Mouse (Mus musculus): Measurements from ENCODE around the gene Sgcg. TPM values are rescaled to one million over a fixed set of nuclear protein-coding genes. Genes with fewer than 3 reads are reported as not detected.

The Sgcg gene
- total RNA-seq, 2 experiments from 2014 or later = 0.86 to 1.3 TPM

Other genes with a start within 250 kb of the Sgcg start
- 10 to 100 TPM; 13.1 to 49.8 TPM for gene Tnfrsf19, start 212.0 kb downstream of the Sgcg start, total RNA-seq (2021)
- gene Sacs, start 120.0 kb downstream of the Sgcg start, total RNA-seq (2021) = 1 to 10 TPM; 4.9 to 6.6 TPM
- 1 to 10 TPM; 1.8 to 3.3 TPM for gene Arl11, start 51.3 kb upstream of the Sgcg start, total RNA-seq (2021)
- gene Ebpl, start 101.9 kb upstream of the Sgcg start, total RNA-seq (2021) = 1 to 10 TPM; 3.5 to 3.8 TPM
- 10 to 100 TPM; 29.5 to 32.5 TPM for gene Kpna3, start 181.4 kb upstream of the Sgcg start, total RNA-seq (2021)